Mouse (Mus musculus) liver, embryonic 15.5 days (tissue): ENCODE measurements around the gene Ncor2. TPM values are rescaled to one million over a fixed set of nuclear protein-coding genes. Genes with fewer than 3 reads are reported as not detected.

Experiments used
- ATAC-seq: fragments of 200-750 bp; cut with Nextera tagmentation; 2 replicates; pipeline ENCODE4 v1.8.0; 2017; ENCODE audit warnings: moderate number of reproducible peaks, mild to moderate bottlenecking, moderate library complexity; ENCODE audit not compliant: insufficient read depth
- H3K27ac ChIP-seq: fragments of 300-500 bp; sonication (generic); replicated peaks from 2 replicates; pipeline ENCODE4 v1.5.1; 2015; ENCODE audit warnings: mild to moderate bottlenecking, inconsistent platforms
- H3K27me3 ChIP-seq: fragments of 300-500 bp; sonication (generic); 2 replicates; pipeline ENCODE4 v1.6.1; 2015; ENCODE audit warnings: mild to moderate bottlenecking, inconsistent platforms
- H3K36me3 ChIP-seq: fragments of 300-500 bp; sonication (generic); replicated peaks from 2 replicates; pipeline ENCODE4 v1.6.1; 2015; ENCODE audit warnings: moderate library complexity, mild to moderate bottlenecking, inconsistent platforms
- H3K4me1 ChIP-seq: fragments of 300-500 bp; sonication (generic); replicated peaks from 2 replicates; pipeline ENCODE4 v1.6.1; 2015; ENCODE audit warnings: inconsistent platforms
- H3K4me2 ChIP-seq: fragments of 300-500 bp; sonication (generic); 2 replicates; pipeline ENCODE4 v1.6.1; 2015; ENCODE audit warnings: moderate library complexity, mild to moderate bottlenecking, inconsistent platforms
- H3K4me3 ChIP-seq: fragments of 300-500 bp; sonication (generic); replicated peaks from 2 replicates; pipeline ENCODE4 v1.5.1; 2015; ENCODE audit warnings: mild to moderate bottlenecking, inconsistent platforms
- H3K9ac ChIP-seq: fragments of 300-500 bp; sonication (generic); 2 replicates; pipeline ENCODE4 v1.6.1; 2015; ENCODE audit warnings: moderate library complexity, mild to moderate bottlenecking, inconsistent platforms
- H3K9me3 ChIP-seq: fragments of 300-500 bp; sonication (generic); replicated peaks from 2 replicates; pipeline ENCODE4 v1.6.1; 2016; ENCODE audit warnings: inconsistent platforms
- WGBS: fragments of 180-500 bp; shearing (Covaris S2); methylation state at CpG from one replicate; pipeline ENCODE4 v1.1.7; 2015; ENCODE audit warnings: mixed read lengths; ENCODE audit not compliant: insufficient replicate concordance; 5-methylcytosine and 5-hydroxymethylcytosine counted together
- polyA plus RNA-seq: library from polyadenylated mRNA; unstranded; fragments of >200 nt; fragmentation: Nextera tagmentation; extraction: Ambion mirVana; gene quantifications from 2 replicates; pipeline ENCODE4 v1.2.1, GENCODE M21; 2015

Gene Ncor2
- 3.8 and 5.4 TPM in 2 replicates for polyA plus RNA-seq

- peak within 1 kb of the TSS; percentile 64 for H3K27ac ChIP-seq
- peak; percentile 82 for ATAC-seq
- H3K4me1 ChIP-seq: peaks cover 51% of the 10 kb centered on the region
- peak within 1 kb of the TSS; percentile 94 for H3K4me2 ChIP-seq
- WGBS: under 1% methylated on average over 56 of the region's 87 CpGs
- peak within 1 kb of the TSS; percentile 56 for H3K9ac ChIP-seq
- no peaks in the 10 kb centered on the region for H3K36me3 ChIP-seq
- peak within 1 kb of the TSS; percentile 72 for H3K4me3 ChIP-seq
- H3K9me3 ChIP-seq: no peaks in the 10 kb centered on the region
- peaks cover 42% of the 10 kb centered on the region for H3K27me3 ChIP-seq
Measured at GRCm38 (mm10) chr5:125179007-125179734, at the start of gene Ncor2. Gene Ncor2, minus strand, starts transcription at chr5:125179219.

GRCm38 (mm10) chr5:125227699-125228098 lies 48.7 kb upstream of the Ncor2 start:
- 82% methylated on average over 4 of the region's 4 CpGs for WGBS

GRCm38 (mm10) chr5:125226229-125226634 lies 47.2 kb upstream of the Ncor2 start:
- Histone ChIP-seq H3K4me1 (no peaks in the 10 kb centered on the region), H3K36me3 (no peaks in the 10 kb centered on the region), H3K4me3 (no peak overlapping the region), H3K9me3 (0 out of 2 replicates have a peak, but pooled peaks cover 4% of the 10 kb centered on the region), H3K4me2 (no peak overlapping the region), H3K27me3 (no peaks in the 10 kb centered on the region), H3K27ac (no peak overlapping the region), H3K9ac (no peak overlapping the region)
- ATAC-seq: no peak
- 62% methylated on average over 12 of the region's 12 CpGs for WGBS

More at GRCm38 (mm10) chr5:125227699-125228098, 48.7 kb upstream of the Ncor2 start:
- no peak overlapping the region for H3K4me3 ChIP-seq
- no peak overlapping the region for H3K4me2 ChIP-seq
- no peaks in the 10 kb centered on the region for H3K27me3 ChIP-seq
- no peak overlapping the region for H3K9ac ChIP-seq
- H3K4me1 ChIP-seq: no peaks in the 10 kb centered on the region
- no peak overlapping the region for H3K27ac ChIP-seq
- no peaks in the 10 kb centered on the region for H3K36me3 ChIP-seq
- no peak for ATAC-seq
- H3K9me3 ChIP-seq: 0 out of 2 replicates have a peak, but pooled peaks cover 4% of the 10 kb centered on the region

- Histone ChIP-seq H3K36me3 (no peaks in the 10 kb centered on the region), H3K4me3 (no peak overlapping the region), H3K4me2 (no peak overlapping the region), H3K9me3 (0 out of 2 replicates have a peak, but pooled peaks cover 4% of the 10 kb centered on the region), H3K27me3 (no peaks in the 10 kb centered on the region), H3K27ac (no peak overlapping the region), H3K4me1 (no peaks in the 10 kb centered on the region), H3K9ac (no peak overlapping the region)
- no peak for ATAC-seq
- 55% methylated on average over 3 of the region's 3 CpGs for WGBS
Measured at GRCm38 (mm10) chr5:125224925-125225324, 45.9 kb upstream of the Ncor2 start.

GRCm38 (mm10) chr5:125223961-125224360 lies 44.9 kb upstream of the Ncor2 start:
- Histone ChIP-seq H3K4me3 (no peak overlapping the region), H3K9me3 (0 out of 2 replicates have a peak, but pooled peaks cover 4% of the 10 kb centered on the region), H3K36me3 (no peaks in the 10 kb centered on the region), H3K4me2 (no peak overlapping the region), H3K4me1 (no peaks in the 10 kb centered on the region), H3K9ac (no peak overlapping the region), H3K27me3 (no peaks in the 10 kb centered on the region), H3K27ac (no peak overlapping the region)
- no peak for ATAC-seq
- WGBS: 59% methylated on average over 5 of the region's 5 CpGs

GRCm38 (mm10) chr5:125222706-125223105 lies 43.7 kb upstream of the Ncor2 start:
- Histone ChIP-seq H3K4me1 (no peaks in the 10 kb centered on the region), H3K36me3 (no peaks in the 10 kb centered on the region), H3K4me3 (no peak overlapping the region), H3K9ac (no peak overlapping the region), H3K27me3 (no peaks in the 10 kb centered on the region; the same call in 1 of the 2 replicates), H3K27ac (no peak overlapping the region), H3K4me2 (no peak overlapping the region), H3K9me3 (0 out of 2 replicates have a peak, but pooled peaks cover 2% of the 10 kb centered on the region)
- WGBS: 19% methylated on average over 6 of the region's 6 CpGs
- ATAC-seq: no peak

- no peak overlapping the region for H3K4me2 ChIP-seq
- no peaks in the 10 kb centered on the region for H3K9me3 ChIP-seq
- H3K36me3 ChIP-seq: no peaks in the 10 kb centered on the region
- no peak overlapping the region for H3K4me3 ChIP-seq
- no peak for ATAC-seq
- 54% methylated on average over 3 of the region's 3 CpGs for WGBS
- no peak overlapping the region for H3K27ac ChIP-seq
- no peaks in the 10 kb centered on the region for H3K4me1 ChIP-seq
- peaks cover 6% of the 10 kb centered on the region for H3K27me3 ChIP-seq
- H3K9ac ChIP-seq: no peak overlapping the region
Measured at GRCm38 (mm10) chr5:125221868-125222267, 42.8 kb upstream of the Ncor2 start.

- no peak overlapping the region for H3K4me2 ChIP-seq
Measured at GRCm38 (mm10) chr5:125217426-125218170, 38.6 kb upstream of the Ncor2 start.

GRCm38 (mm10) chr5:125215930-125216459 lies 37.0 kb upstream of the Ncor2 start:
- H3K27me3 ChIP-seq: peaks cover 28% of the 10 kb centered on the region
- H3K9ac ChIP-seq: no peak overlapping the region
- H3K27ac ChIP-seq: no peak overlapping the region
- H3K4me1 ChIP-seq: peaks cover 11% of the 10 kb centered on the region; the same call in 1 of the 2 replicates
- peak overlapping the region; percentile 39 for H3K4me2 ChIP-seq
- 8% methylated on average over 24 of the region's 24 CpGs for whole genome bisulfite sequencing
- ATAC-seq: no peak
- H3K4me3 ChIP-seq: no peak overlapping the region
- no peaks in the 10 kb centered on the region for H3K9me3 ChIP-seq
- no peaks in the 10 kb centered on the region for H3K36me3 ChIP-seq

More at GRCm38 (mm10) chr5:125217426-125218170, 38.6 kb upstream of the Ncor2 start:
- WGBS: 56% methylated on average over 9 of the region's 9 CpGs
- Histone ChIP-seq H3K4me3 (no peak overlapping the region), H3K4me1 (peaks cover 11% of the 10 kb centered on the region; the same call in 1 of the 2 replicates), H3K9ac (no peak overlapping the region), H3K9me3 (no peaks in the 10 kb centered on the region), H3K27me3 (peaks cover 28% of the 10 kb centered on the region), H3K36me3 (no peaks in the 10 kb centered on the region), H3K27ac (no peak overlapping the region)
- ATAC-seq: no peak

- Histone ChIP-seq H3K9ac (no peak overlapping the region), H3K27ac (no peak overlapping the region), H3K9me3 (no peaks in the 10 kb centered on the region), H3K36me3 (no peaks in the 10 kb centered on the region), H3K4me2 (peak overlapping the region; percentile 39), H3K4me3 (no peak overlapping the region), H3K4me1 (peaks cover 11% of the 10 kb centered on the region; the same call in 1 of the 2 replicates), H3K27me3 (peaks cover 28% of the 10 kb centered on the region)
- no peak for ATAC-seq
- 26% methylated on average over 11 of the region's 11 CpGs for WGBS
Measured at GRCm38 (mm10) chr5:125215346-125215929, 36.4 kb upstream of the Ncor2 start.
